Mouse (Mus musculus): Measurements from ENCODE around the gene Prkce.

DNA sequence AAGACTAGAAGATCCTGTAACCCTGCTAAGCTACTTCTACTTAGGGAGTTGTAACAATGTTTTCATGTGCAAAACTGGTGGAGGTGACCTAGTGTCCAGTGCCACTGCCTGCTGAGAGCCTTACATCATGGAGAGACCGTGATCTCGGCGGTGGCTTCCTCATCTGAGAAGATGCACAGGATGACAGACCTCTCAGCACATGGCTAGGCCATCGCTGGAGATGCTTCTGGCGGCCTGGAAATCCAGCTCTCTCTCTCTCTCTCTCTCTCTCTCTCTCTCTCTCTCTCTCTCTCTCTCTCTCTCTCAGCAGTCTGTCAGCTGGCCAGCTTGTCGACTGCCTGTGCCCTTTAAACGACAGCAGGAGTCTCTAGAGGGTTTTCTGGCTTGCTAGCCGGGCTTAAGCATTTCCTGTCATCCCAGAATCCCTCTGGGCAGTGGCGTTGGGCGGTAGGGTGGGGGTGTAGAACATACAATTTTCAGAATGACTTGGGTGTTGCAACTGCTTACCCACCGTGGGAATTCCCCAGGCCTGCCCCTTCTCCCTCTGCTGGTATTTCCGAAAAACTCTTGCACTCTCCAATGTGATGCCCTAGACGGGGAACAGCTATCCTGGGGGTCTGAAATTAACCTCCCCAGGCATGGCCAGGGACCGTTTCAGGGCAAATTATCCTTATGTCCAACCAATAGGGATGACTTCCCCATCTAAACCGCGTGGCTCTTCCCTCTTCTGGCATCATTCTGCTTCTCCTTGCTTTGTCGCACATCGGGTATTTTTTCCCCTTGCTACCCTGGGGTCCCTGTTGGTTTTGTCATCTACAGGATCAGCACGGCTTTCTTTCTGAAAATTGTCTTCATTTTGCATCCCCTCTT is 340.0 kb downstream of the Prkce start:
- TF ChIP-seq CTCF (IDR thresholded peaks at IDR 0.05; ENCODE audit: low read depth), result no peak
- no peak for TF ChIP-seq EP300 (IDR thresholded peaks at IDR 0.05; ENCODE audit: low read depth)
